In genomic region chr15:25059347-25059746, GRCm38 (mm10) we compare ENCODE assay signal across 22 mouse cellular contexts.
DNase-seq lines count a peak whose midpoint lies in the region; ATAC-seq and TF ChIP-seq lines count a peak whose summit lies in the region.
"Had no signal": no experiment of that assay in that cellular context is flagged by ENCODE, and none has a peak within 500 bp of the region (broad histone marks: within the 10 kb centered on the region; RNA-seq: fewer than 3 reads in every experiment).

No protein-coding gene starts in this region.

- intact Hi-C loops in left cerebral cortex, postnatal 4 days (cut with DNase I): no loop called here
- intact Hi-C loops in heart, adult 2 months (cut with DNase I): no loop called here

- H3K27me3 ChIP-seq in hindbrain, embryonic 16.5 days (replicated peaks; ENCODE audit: control insufficient read depth, insufficient read depth, low read length): no peaks in the 10 kb centered on the region
- no peaks in the 10 kb centered on the region for H3K27me3 ChIP-seq in hindbrain, embryonic 10.5 days (ENCODE audit: insufficient read depth, poor library complexity, severe bottlenecking)
- no peaks in the 10 kb centered on the region; the same call in 1 of the 2 replicates for H3K27me3 ChIP-seq in cerebellum, adult 2 months (ENCODE audit: control insufficient read depth, insufficient read depth, low read length)
- no peaks in the 10 kb centered on the region for H3K27me3 ChIP-seq in neural tube, embryonic 15.5 days (replicated peaks)
- no peaks in the 10 kb centered on the region for H3K27me3 ChIP-seq in heart, adult 2 months (ENCODE audit: control insufficient read depth, insufficient read depth, low read length)
- H3K27me3 ChIP-seq: embryonic facial prominence, embryonic 12.5 days; heart, embryonic 12.5 days; hindbrain, embryonic 12.5 days; limb, embryonic 12.5 days; midbrain, embryonic 12.5 days had no signal

- no peaks in the 10 kb centered on the region for H3K36me3 ChIP-seq in hindbrain, embryonic 16.5 days (ENCODE audit: control insufficient read depth, insufficient read depth, low read length)
- H3K36me3 ChIP-seq in hindbrain, embryonic 10.5 days: no peaks in the 10 kb centered on the region
- no peaks in the 10 kb centered on the region for H3K36me3 ChIP-seq in neural tube, embryonic 15.5 days
- no peaks in the 10 kb centered on the region for H3K36me3 ChIP-seq in heart, adult 2 months (ENCODE audit: control insufficient read depth, insufficient read depth, low read length)
- H3K36me3 ChIP-seq: embryonic facial prominence, embryonic 12.5 days; heart, embryonic 12.5 days; hindbrain, embryonic 12.5 days; limb, embryonic 12.5 days; midbrain, embryonic 12.5 days had no signal

- no peak overlapping the region for H3K4me2 ChIP-seq in hindbrain, embryonic 16.5 days (ENCODE audit: low read length)
- no peak overlapping the region for H3K4me2 ChIP-seq in neural tube, embryonic 15.5 days
- H3K4me2 ChIP-seq: embryonic facial prominence, embryonic 12.5 days; heart, embryonic 12.5 days; hindbrain, embryonic 12.5 days; limb, embryonic 12.5 days; liver, embryonic 11.5 days; midbrain, embryonic 12.5 days had no signal

- no peak overlapping the region for H3K27ac ChIP-seq in hindbrain, embryonic 16.5 days (ENCODE audit: low read depth, low read length)
- no peak overlapping the region for H3K27ac ChIP-seq in hindbrain, embryonic 10.5 days
- H3K27ac ChIP-seq in cerebellum, adult 2 months (ENCODE audit: insufficient read depth, low read length): no peak overlapping the region
- H3K27ac ChIP-seq in neural tube, embryonic 15.5 days (replicated peaks): no peak overlapping the region
- no peak overlapping the region for H3K27ac ChIP-seq in heart, adult 2 months
- H3K27ac ChIP-seq: embryonic facial prominence, embryonic 12.5 days; hindbrain, embryonic 12.5 days; limb, embryonic 12.5 days; midbrain, embryonic 12.5 days; stomach, postnatal 0 days had no signal

- peak; percentile 54; the same call in 1 of the 2 replicates for ATAC-seq in hindbrain, embryonic 16.5 days
- no peak for ATAC-seq in neural tube, embryonic 15.5 days (ENCODE audit: low FRiP score)
- ATAC-seq: inflammation-experienced regulatory T-cells, adult 6 months; liver, postnatal 0 days had no signal

- DNase-seq in hindbrain, embryonic 10.5 days (ENCODE audit: low spot score): no peak
- peak; percentile 53 for DNase-seq in left cerebral cortex, postnatal 4 days
- no peak for DNase-seq in left cerebral cortex, adult 11 months (ENCODE audit: low spot score)
- DNase-seq in cerebellum, adult 2 months: peak; percentile 74 to 83
- DNase-seq in cerebellum, postnatal 25 days: peak; percentile 70 to 84
- no peak for DNase-seq in heart, adult 2 months
- DNase-seq: adrenal gland, postnatal 10 days; gastrocnemius, postnatal 36 days; heart, postnatal 10 days; liver, postnatal 0 days; lung, postnatal 14 days; right cerebral cortex, postnatal 14 days had no signal

- no peak for TF ChIP-seq EP300 in heart, adult 2 months (IDR thresholded peaks at IDR 0.05; ENCODE audit: insufficient read depth, low read depth, low read length)

- H3K4me1 ChIP-seq in hindbrain, embryonic 16.5 days (ENCODE audit: control insufficient read depth, insufficient read depth, low read depth, low read length): no peaks in the 10 kb centered on the region
- no peaks in the 10 kb centered on the region for H3K4me1 ChIP-seq in hindbrain, embryonic 10.5 days (replicated peaks)
- H3K4me1 ChIP-seq in cerebellum, adult 2 months (ENCODE audit: control insufficient read depth, insufficient read depth, low read length): no peaks in the 10 kb centered on the region; the same call in 1 of the 2 replicates
- H3K4me1 ChIP-seq in neural tube, embryonic 15.5 days: no peaks in the 10 kb centered on the region
- no peaks in the 10 kb centered on the region for H3K4me1 ChIP-seq in heart, adult 2 months (ENCODE audit: control insufficient read depth, insufficient read depth, low read length)
- H3K4me1 ChIP-seq: embryonic facial prominence, embryonic 12.5 days; heart, embryonic 12.5 days; hindbrain, embryonic 12.5 days; limb, embryonic 12.5 days; midbrain, embryonic 12.5 days had no signal

- TF ChIP-seq CTCF in cerebellum, adult 2 months (IDR thresholded peaks at IDR 0.05; ENCODE audit: borderline replicate concordance, insufficient read depth, low read depth, low read length): no peak
- no peak for TF ChIP-seq CTCF in heart, adult 2 months (IDR thresholded peaks at IDR 0.05)

- H3K79me2 ChIP-seq in heart, adult 2 months (replicated peaks; ENCODE audit: control insufficient read depth, insufficient read depth, low read length): no peaks in the 10 kb centered on the region

- H3K4me3 ChIP-seq in hindbrain, embryonic 16.5 days (ENCODE audit: low read length): no peak overlapping the region
- no peak overlapping the region for H3K4me3 ChIP-seq in hindbrain, embryonic 10.5 days
- no peak overlapping the region for H3K4me3 ChIP-seq in cerebellum, adult 2 months (replicated peaks; ENCODE audit: insufficient read depth, low read depth, low read length)
- H3K4me3 ChIP-seq in neural tube, embryonic 15.5 days (replicated peaks): no peak overlapping the region
- no peak overlapping the region for H3K4me3 ChIP-seq in heart, adult 2 months
- H3K4me3 ChIP-seq: embryonic facial prominence, embryonic 12.5 days; heart, embryonic 12.5 days; hindbrain, embryonic 12.5 days; limb, embryonic 12.5 days; midbrain, embryonic 12.5 days had no signal

- no peaks in the 10 kb centered on the region for H3K9me3 ChIP-seq in hindbrain, embryonic 16.5 days (ENCODE audit: control insufficient read depth, low read length)
- H3K9me3 ChIP-seq in hindbrain, embryonic 10.5 days: no peaks in the 10 kb centered on the region
- no peaks in the 10 kb centered on the region for H3K9me3 ChIP-seq in neural tube, embryonic 15.5 days (replicated peaks)
- H3K9me3 ChIP-seq: embryonic facial prominence, embryonic 12.5 days; heart, embryonic 12.5 days; hindbrain, embryonic 12.5 days; limb, embryonic 12.5 days; midbrain, embryonic 12.5 days had no signal

- H3K9ac ChIP-seq in hindbrain, embryonic 16.5 days (ENCODE audit: low read depth, low read length): no peak overlapping the region
- no peak overlapping the region for H3K9ac ChIP-seq in neural tube, embryonic 15.5 days (replicated peaks)
- H3K9ac ChIP-seq in heart, adult 2 months (ENCODE audit: low read depth, low read length): no peak overlapping the region
- H3K9ac ChIP-seq: embryonic facial prominence, embryonic 12.5 days; heart, embryonic 12.5 days; hindbrain, embryonic 12.5 days; limb, embryonic 12.5 days; liver, postnatal 0 days; midbrain, embryonic 12.5 days had no signal

- TF ChIP-seq POLR2A in cerebellum, adult 2 months (IDR thresholded peaks at IDR 0.05; ENCODE audit: borderline replicate concordance, insufficient read depth, low read length): no peak
- no peak for TF ChIP-seq POLR2A in heart, adult 2 months (IDR thresholded peaks at IDR 0.05; ENCODE audit: insufficient read depth, low read depth, low read length)

Comparison
In these comparisons a context has a peak if more than half of its experiments do, and no peak if none do; other contexts are left out.
1. DNase-seq: peak in left cerebral cortex, postnatal 4 days (single experiment), cerebellum, adult 2 months (2 of 2) and cerebellum, postnatal 25 days (2 of 2); none in hindbrain, embryonic 10.5 days (single experiment), left cerebral cortex, adult 11 months (single experiment) and heart, adult 2 months (0 of 2).